Mouse (Mus musculus) neural tube, embryonic 11.5 days (tissue): Measurements from ENCODE around the gene Sult2b1. TPM values are rescaled to one million over a fixed set of nuclear protein-coding genes. Genes with fewer than 3 reads are reported as not detected.

Experiments
- ATAC-seq: fragments of 200-750 bp; cut with Nextera tagmentation; 2 replicates; pipeline ENCODE4 v1.8.0; 2017; ENCODE audit warnings: moderate number of reproducible peaks, mild to moderate bottlenecking, moderate TSS enrichment, moderate library complexity; ENCODE audit not compliant: insufficient read depth, low FRiP score, low TSS enrichment
- DNase-seq: peaks from one replicate; pipeline ENCODE4 v3.0.0-alpha.2; 2015; ENCODE audit warnings: low spot score
- H3K27ac ChIP-seq: fragments of 300-500 bp; sonication (generic); 2 replicates; pipeline ENCODE4 v1.5.1; 2014; ENCODE audit warnings: low read depth, mild to moderate bottlenecking, low read length
- H3K27me3 ChIP-seq: fragments of 300-500 bp; sonication (generic); 2 replicates; pipeline ENCODE4 v1.6.1; 2014; ENCODE audit warnings: mild to moderate bottlenecking, low read length, mixed read lengths; ENCODE audit not compliant: control insufficient read depth, insufficient read depth
- H3K36me3 ChIP-seq: fragments of 300-500 bp; sonication (generic); 2 replicates; pipeline ENCODE4 v1.6.1; 2014; ENCODE audit warnings: mild to moderate bottlenecking, low read length, moderate library complexity, mixed read lengths; ENCODE audit not compliant: control insufficient read depth, insufficient read depth
- H3K4me1 ChIP-seq: fragments of 300-500 bp; sonication (generic); 2 replicates; pipeline ENCODE4 v1.6.1; 2014; ENCODE audit warnings: low read length, mixed read lengths; ENCODE audit not compliant: control insufficient read depth, insufficient read depth
- H3K4me2 ChIP-seq: fragments of 300-500 bp; sonication (generic); 2 replicates; pipeline ENCODE4 v1.6.1; 2014; ENCODE audit warnings: low read depth, mild to moderate bottlenecking, moderate library complexity
- H3K4me3 ChIP-seq: fragments of 300-500 bp; sonication (generic); 2 replicates; pipeline ENCODE4 v1.5.1; 2014; ENCODE audit warnings: low read depth, low read length
- H3K9ac ChIP-seq: fragments of 300-500 bp; sonication (generic); 2 replicates; pipeline ENCODE4 v1.6.1; 2014; ENCODE audit warnings: mild to moderate bottlenecking, low read length
- H3K9me3 ChIP-seq: fragments of 300-500 bp; sonication (generic); 2 replicates; pipeline ENCODE4 v1.6.1; 2016; ENCODE audit warnings: low read length; ENCODE audit not compliant: control insufficient read depth
- whole genome bisulfite sequencing: fragments of 180-500 bp; shearing (Covaris S2); extraction: QIAGEN DNeasy Blood & Tissue Kit; methylation state at CpG from one replicate; pipeline ENCODE4 v1.1.7; 2014; 5-methylcytosine and 5-hydroxymethylcytosine counted together
- polyA plus RNA-seq: library from polyadenylated mRNA; unstranded; fragments of >200 nt; fragmentation: Nextera tagmentation; extraction: Ambion mirVana; gene quantifications from 2 replicates; pipeline ENCODE4 v1.2.1, GENCODE M21; 2014

Gene Sult2b1
- polyA plus RNA-seq, 1 experiment from 2014 or later, result 1.1 TPM

DNA sequence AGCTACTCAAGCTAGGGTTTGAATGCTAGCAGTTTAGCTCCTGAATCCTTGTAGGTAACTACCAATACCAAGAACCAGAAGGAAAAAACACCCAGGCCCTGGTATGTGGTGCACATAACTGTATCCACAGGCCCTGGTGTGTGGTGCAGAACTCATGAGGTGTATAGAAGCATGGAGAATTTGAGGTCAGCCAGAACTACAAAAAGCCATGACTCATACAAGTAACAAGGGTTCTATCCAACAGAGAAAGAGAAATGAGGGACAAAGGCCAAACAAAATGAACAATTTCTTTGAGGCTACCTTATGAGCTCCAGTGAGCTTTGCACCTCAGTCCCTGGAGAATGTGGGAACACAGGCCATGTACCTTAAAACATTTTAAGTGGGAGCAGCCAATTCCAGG, 36.4 kb upstream of the Sult2b1 start:
- ATAC-seq (no peak), DNase-seq (no peak)
- peaks cover 11% of the 10 kb centered on the region for H3K36me3 ChIP-seq
- H3K4me1 ChIP-seq, result 0 out of 2 replicates have a peak, but pooled peaks cover under 1% of the 10 kb centered on the region
- H3K4me2 ChIP-seq, result no peak overlapping the region
- H3K27ac ChIP-seq, result no peak overlapping the region
- H3K9me3 ChIP-seq, result no peaks in the 10 kb centered on the region
- no peaks in the 10 kb centered on the region for H3K27me3 ChIP-seq
- no peak overlapping the region for H3K9ac ChIP-seq
- no peak overlapping the region for H3K4me3 ChIP-seq

GRCm38 (mm10) chr7:45819843-45820242, 35.4 kb upstream of the Sult2b1 start:
- 0 out of 2 replicates have a peak overlapping the region, but pooled peaks have one; percentile 16 for H3K4me2 ChIP-seq
- ATAC-seq (no peak), DNase-seq (no peak)
- no peak overlapping the region for H3K4me3 ChIP-seq
- H3K4me1 ChIP-seq, result peaks cover 4% of the 10 kb centered on the region
- H3K27ac ChIP-seq, result no peak overlapping the region
- no peaks in the 10 kb centered on the region for H3K9me3 ChIP-seq
- 9% methylated on average over 25 of the region's 25 CpGs for WGBS
- H3K27me3 ChIP-seq, result no peaks in the 10 kb centered on the region
- H3K9ac ChIP-seq, result 0 out of 2 replicates have a peak overlapping the region, but pooled peaks have one; percentile 14
- H3K36me3 ChIP-seq, result peaks cover 3% of the 10 kb centered on the region; the same call in 1 of the 2 replicates

- H3K9me3 ChIP-seq, result no peaks in the 10 kb centered on the region
- peaks cover 14% of the 10 kb centered on the region for H3K36me3 ChIP-seq
- no peak overlapping the region for H3K9ac ChIP-seq
- H3K4me1 ChIP-seq, result peaks cover 10% of the 10 kb centered on the region
- DNase-seq (no peak), ATAC-seq (no peak)
- H3K4me2 ChIP-seq, result no peak overlapping the region
- H3K27me3 ChIP-seq, result no peaks in the 10 kb centered on the region
- no peak overlapping the region for H3K27ac ChIP-seq
- no peak overlapping the region for H3K4me3 ChIP-seq
- WGBS, result 53% methylated on average over 2 of the region's 2 CpGs
Measured at GRCm38 (mm10) chr7:45815984-45816351, 31.5 kb upstream of the Sult2b1 start.

DNA sequence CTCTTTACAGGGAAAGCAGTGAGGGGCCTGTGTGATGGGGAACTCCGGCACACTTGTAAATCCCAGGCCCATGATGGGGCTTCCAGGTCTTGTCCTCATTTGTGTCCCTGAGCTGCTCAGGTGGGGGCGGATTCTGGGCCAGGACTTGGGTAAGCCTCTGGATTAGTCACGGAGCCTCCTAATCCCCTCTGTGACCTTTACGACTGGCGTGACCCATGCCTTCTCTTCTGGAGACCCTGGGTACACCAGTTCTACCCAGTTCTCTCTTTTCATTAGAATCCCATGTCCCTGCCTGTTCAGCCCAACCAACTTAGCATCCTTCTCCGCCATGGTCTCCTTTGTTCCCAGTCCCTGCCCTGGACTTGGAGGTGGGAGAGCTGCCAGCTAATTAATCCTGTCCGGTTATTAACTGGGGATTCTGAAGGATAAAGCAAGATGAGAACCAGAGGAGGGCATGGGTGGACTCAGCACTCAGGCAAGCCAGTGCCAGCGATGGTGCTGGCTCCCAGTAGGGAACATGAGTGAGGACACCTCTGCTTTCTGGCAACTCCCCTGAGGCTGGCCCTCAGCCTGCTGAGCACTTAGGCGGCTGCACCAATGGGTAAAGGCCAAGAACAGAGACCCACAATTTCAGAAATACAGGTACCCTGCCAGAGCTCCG, 31.0 kb upstream of the Sult2b1 start:
- no peak overlapping the region for H3K9ac ChIP-seq
- no peak overlapping the region for H3K4me3 ChIP-seq
- no peak overlapping the region for H3K27ac ChIP-seq
- H3K27me3 ChIP-seq, result no peaks in the 10 kb centered on the region
- no peak overlapping the region for H3K4me2 ChIP-seq
- WGBS, result 55% methylated on average over 10 of the region's 10 CpGs
- no peaks in the 10 kb centered on the region for H3K9me3 ChIP-seq
- H3K36me3 ChIP-seq, result peaks cover 18% of the 10 kb centered on the region
- peaks cover 10% of the 10 kb centered on the region for H3K4me1 ChIP-seq
- DNase-seq (no peak), ATAC-seq (no peak)

DNA sequence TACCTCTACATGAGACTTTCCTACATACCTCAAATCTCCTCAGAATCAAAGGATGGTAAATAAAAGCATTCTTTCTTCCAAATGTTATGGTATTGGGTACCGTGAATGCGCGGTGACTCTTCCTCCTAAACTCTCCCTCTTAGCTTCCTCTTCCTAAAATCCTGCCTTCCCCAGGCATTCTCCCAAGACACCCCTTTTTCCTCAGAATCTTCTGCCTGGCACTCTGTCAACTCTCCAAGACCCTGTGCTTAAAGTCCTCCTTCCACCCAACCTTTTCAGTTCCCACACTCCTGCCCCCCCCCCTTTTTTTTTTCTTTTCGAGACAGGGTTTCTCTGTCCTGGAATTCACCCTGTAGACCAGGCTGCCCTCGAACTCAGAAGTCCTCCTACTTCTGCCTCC, 30.4 kb upstream of the Sult2b1 start:
- no peak for DNase-seq
- WGBS, result 7% methylated on average over 5 of the region's 5 CpGs
- Histone ChIP-seq H3K27ac (no peak overlapping the region), H3K27me3 (no peaks in the 10 kb centered on the region), H3K4me2 (peak overlapping the region; percentile 39), H3K4me1 (peaks cover 10% of the 10 kb centered on the region), H3K9ac (no peak overlapping the region), H3K4me3 (no peak overlapping the region; the same call in 1 of the 2 replicates), H3K9me3 (no peaks in the 10 kb centered on the region), H3K36me3 (peaks cover 21% of the 10 kb centered on the region)
- ATAC-seq, result no peak

GRCm38 (mm10) chr7:45813787-45814779, 29.6 kb upstream of the Sult2b1 start, which contains the start of gene Cyth2:
Cyth2 (minus strand) TSS chr7:45814581.
- DNase-seq (peak; percentile 100), ATAC-seq (peak; percentile 98)
- peak within 1 kb of the TSS; percentile 100 for H3K27ac ChIP-seq
- peak within 1 kb of the TSS; percentile 99 for H3K9ac ChIP-seq
- H3K4me1 ChIP-seq, result peaks cover 10% of the 10 kb centered on the region
- H3K36me3 ChIP-seq, result peaks cover 27% of the 10 kb centered on the region
- no peaks in the 10 kb centered on the region for H3K9me3 ChIP-seq
- H3K27me3 ChIP-seq, result no peaks in the 10 kb centered on the region
- peak within 1 kb of the TSS; percentile 92 for H3K4me3 ChIP-seq
- under 1% methylated on average over 51 of the region's 92 CpGs for WGBS
- peak within 1 kb of the TSS; percentile 88 for H3K4me2 ChIP-seq

- WGBS, result 91% methylated on average over 8 of the region's 8 CpGs
- Histone ChIP-seq H3K4me1 (peaks cover 10% of the 10 kb centered on the region), H3K36me3 (peaks cover 36% of the 10 kb centered on the region), H3K27ac (peak overlapping the region; percentile 39; the same call in 1 of the 2 replicates), H3K4me3 (peak overlapping the region; percentile 92), H3K9ac (peak overlapping the region; percentile 99), H3K4me2 (peak overlapping the region; percentile 88), H3K9me3 (no peaks in the 10 kb centered on the region), H3K27me3 (no peaks in the 10 kb centered on the region)
- DNase-seq, result no peak
- no peak for ATAC-seq
Measured at GRCm38 (mm10) chr7:45812921-45813320, 28.5 kb upstream of the Sult2b1 start.

- Histone ChIP-seq H3K4me1 (peaks cover 6% of the 10 kb centered on the region), H3K4me3 (no peak overlapping the region), H3K9me3 (no peaks in the 10 kb centered on the region), H3K27me3 (no peaks in the 10 kb centered on the region), H3K4me2 (no peak overlapping the region), H3K36me3 (peaks cover 43% of the 10 kb centered on the region), H3K9ac (no peak overlapping the region), H3K27ac (no peak overlapping the region)
- 92% methylated on average over 14 of the region's 14 CpGs for WGBS
- no peak for ATAC-seq
- no peak for DNase-seq
Measured at GRCm38 (mm10) chr7:45809276-45810075, 25.0 kb upstream of the Sult2b1 start.
